Mouse (Mus musculus): ENCODE measurements around the gene Slc8a1.

DNA sequence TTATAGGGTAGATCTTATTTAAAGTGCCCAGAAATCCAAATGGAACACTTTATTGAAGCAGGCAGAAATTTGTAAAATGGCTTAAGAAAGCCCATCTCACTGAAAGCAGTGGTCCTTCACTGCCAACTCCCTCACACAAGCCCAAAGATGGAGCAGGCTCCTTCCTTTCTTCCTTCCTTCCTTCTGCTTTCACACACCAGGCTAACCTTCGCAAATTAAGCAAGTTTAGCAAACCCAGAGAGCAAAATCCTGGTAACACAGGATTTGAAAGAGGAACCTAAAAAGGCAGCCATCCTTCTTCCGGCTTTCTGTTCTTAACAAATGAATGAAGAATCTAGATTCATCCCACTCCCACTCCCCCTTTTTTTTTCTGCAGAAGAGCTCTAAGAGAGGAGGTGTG, 70.2 kb downstream of the Slc8a1 start:
- TF ChIP-seq POLR2A (IDR thresholded peaks at IDR 0.05; ENCODE audit: low read depth, low read length) (no peak), MXI1 (IDR thresholded peaks at IDR 0.05; ENCODE audit: low read depth, low read length) (no peak), CTCF (conservative IDR thresholded peaks at IDR 0.05 in 1 of 2, IDR thresholded peaks at IDR 0.05 in 1 of 2; ENCODE audit: low read depth in 2 of 2, low read length in 2 of 2) (no peak), MAZ (IDR thresholded peaks at IDR 0.05; ENCODE audit: low read depth, low read length) (no peak), ZC3H11A (IDR thresholded peaks at IDR 0.05; ENCODE audit: low read depth, low read length) (no peak), PAX5 (IDR thresholded peaks at IDR 0.05; ENCODE audit: low read length) (no peak), GABPA (IDR thresholded peaks at IDR 0.05; ENCODE audit: insufficient replicate concordance, low read depth, low read length) (no peak), ELF1 (IDR thresholded peaks at IDR 0.05; ENCODE audit: low read depth, low read length) (no peak)
